Mouse (Mus musculus): Measurements from ENCODE around the gene Creb3l2.
A peak's percentile ranks its signal among the peaks of the same experiment; 100 is the strongest.

The Creb3l2 gene

GRCm38 (mm10) chr6:37441251-37442011 lies 515 bp downstream of the Creb3l2 start:
- no peak for DNase-seq

DNA sequence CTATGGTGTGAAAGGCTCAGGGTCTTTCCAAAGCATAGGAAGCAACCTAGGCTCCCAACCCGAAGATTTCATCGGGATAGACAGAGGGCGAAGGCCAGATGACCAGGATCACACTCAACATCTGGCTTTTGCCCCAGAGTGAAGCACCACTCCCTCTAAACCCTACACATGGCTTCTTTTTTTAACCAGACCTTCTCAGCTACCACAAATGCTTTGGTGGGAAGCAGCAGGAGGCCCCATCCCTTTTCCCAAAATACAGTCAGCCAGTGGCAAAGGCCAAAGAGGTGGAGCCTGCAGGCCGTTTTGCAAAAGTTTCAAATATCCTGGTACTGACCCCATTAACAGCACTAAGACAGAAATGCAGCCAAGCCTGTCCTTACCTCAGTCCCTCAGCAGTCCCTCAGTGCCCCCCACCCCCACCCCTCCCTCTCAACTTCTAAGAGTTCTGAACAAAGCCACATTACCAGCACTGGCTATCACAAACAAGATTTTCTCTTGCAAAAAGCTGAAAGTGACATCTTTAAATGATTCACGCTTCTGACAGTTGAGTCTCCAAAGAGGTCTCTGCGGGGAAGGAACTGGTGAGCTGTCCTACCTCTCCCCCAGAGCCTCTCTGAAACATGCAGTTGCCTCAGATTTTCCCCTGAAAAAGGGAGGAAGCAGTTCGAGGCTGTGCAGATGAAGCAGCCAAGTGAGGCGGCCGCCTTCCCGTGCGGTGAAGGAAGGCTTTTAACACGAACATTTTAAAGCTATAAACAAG lies 1.3 kb downstream of the Creb3l2 start:
- DNase-seq = no peak

- DNase-seq = no peak
Measured at GRCm38 (mm10) chr6:37439676-37440490, 2.1 kb downstream of the Creb3l2 start.

- DNase-seq = no peak
Measured at GRCm38 (mm10) chr6:37438510-37438909, 3.4 kb downstream of the Creb3l2 start.

DNA sequence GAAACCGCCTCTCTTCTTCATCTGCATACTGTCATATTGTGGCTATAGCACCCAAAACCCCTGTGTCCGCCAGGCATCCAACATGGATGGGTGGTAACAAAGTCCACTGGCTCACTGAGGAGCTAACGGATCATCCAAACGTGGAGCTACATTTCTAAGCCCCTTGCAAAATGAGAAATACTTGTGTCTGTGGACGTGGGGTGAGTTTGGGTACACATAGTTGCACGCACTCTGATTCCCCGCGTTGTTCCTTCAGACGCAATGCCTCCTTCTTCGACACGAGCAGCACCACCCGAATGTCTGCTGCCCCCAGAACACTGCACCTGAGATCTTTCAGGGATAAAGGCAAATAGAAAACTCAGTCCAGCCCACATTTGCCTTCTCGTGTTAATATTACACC lies 4.9 kb downstream of the Creb3l2 start:
- no peak for DNase-seq

DNA sequence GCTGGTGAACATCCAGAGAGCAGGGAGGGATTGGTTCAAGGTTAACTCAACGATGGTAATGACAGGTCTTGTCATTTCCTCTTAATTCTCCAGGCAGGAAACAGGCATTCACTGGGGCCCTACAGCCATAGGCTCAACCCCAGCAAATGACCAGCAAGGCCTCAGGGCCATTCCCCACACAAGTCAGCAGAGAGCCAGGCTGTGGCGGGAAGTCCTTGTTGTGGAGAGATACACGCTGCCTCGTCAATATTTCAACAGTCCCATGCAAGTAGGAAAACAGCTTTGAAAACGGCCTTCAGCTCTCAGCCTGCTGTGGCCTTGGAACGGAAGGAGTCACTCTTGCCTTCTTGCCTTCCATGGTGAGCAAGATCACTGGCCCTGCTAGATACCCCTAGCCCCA lies 6.6 kb downstream of the Creb3l2 start:
- DNase-seq = no peak

GRCm38 (mm10) chr6:37429849-37430470 lies 12.0 kb downstream of the Creb3l2 start:
- no peak for DNase-seq

- no peak for DNase-seq
Measured at GRCm38 (mm10) chr6:37428947-37429346, 13.0 kb downstream of the Creb3l2 start.

DNA sequence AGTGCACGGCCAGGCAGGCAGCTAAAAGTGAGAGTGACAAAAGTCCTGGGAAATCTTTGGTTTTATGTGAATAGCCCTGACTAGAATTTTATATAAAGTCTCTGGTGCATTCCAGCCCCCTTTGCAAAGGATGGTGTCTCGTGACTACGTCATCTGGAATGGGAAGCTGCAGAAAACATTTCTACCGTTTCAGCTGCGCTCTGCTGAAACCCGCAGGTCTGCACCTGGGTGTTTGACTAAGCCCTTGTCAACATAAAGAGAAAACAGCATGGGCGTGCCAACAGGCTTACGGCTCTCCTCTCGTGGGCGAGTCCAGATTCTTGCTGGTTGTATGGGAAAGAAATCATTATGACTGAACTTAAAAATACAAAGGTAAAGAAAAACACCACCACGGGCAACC lies 13.9 kb downstream of the Creb3l2 start:
- no peak for DNase-seq

- DNase-seq = no peak
Measured at GRCm38 (mm10) chr6:37426615-37427014, 15.3 kb downstream of the Creb3l2 start.

GRCm38 (mm10) chr6:37425833-37426232 lies 16.1 kb downstream of the Creb3l2 start:
- DNase-seq = no peak

GRCm38 (mm10) chr6:37425075-37425474 lies 16.9 kb downstream of the Creb3l2 start:
- no peak for DNase-seq

DNA sequence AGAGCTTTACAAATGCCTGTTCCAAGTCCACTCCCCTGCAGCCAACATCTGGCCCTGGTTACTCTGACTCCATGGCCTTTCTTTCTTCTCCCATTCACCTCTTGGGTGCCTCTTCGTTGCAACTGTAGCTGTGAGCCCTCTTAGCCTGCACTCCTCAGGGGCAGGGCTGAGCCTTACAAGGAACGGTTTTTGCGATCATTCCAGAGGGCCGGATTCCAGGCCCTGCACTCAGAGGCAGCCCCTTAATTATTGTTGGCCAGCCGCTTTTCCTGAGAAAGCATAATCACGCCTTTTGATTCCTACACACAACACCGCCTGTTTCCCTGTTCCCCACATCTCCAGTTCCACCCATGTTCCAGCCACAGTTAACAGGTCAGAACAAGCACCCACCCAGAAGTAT lies 17.6 kb downstream of the Creb3l2 start:
- DNase-seq = no peak

DNA sequence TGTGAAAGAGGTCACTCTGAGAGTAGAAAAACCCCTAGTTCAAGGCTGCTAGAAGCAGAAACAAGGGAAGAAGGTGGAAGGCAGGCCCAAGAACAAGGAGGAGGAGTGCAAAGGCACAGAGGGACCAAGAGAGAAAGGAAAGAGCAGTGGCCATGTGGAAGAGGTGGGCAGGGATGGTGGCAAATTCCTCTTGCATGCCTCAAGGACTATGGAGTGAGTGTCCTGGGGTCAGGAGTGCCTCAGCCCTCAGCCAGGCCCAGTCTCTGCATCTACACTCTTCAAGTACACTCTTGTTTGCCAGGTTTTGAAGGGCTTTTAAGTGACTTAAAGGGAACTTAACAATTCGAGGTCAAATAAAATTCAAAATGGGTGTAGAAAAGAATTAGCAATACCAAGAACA lies 18.6 kb downstream of the Creb3l2 start:
- no peak for DNase-seq

- peak; percentile 74 to 82 for DNase-seq
Measured at GRCm38 (mm10) chr6:37421124-37421523, 20.8 kb downstream of the Creb3l2 start.

DNA sequence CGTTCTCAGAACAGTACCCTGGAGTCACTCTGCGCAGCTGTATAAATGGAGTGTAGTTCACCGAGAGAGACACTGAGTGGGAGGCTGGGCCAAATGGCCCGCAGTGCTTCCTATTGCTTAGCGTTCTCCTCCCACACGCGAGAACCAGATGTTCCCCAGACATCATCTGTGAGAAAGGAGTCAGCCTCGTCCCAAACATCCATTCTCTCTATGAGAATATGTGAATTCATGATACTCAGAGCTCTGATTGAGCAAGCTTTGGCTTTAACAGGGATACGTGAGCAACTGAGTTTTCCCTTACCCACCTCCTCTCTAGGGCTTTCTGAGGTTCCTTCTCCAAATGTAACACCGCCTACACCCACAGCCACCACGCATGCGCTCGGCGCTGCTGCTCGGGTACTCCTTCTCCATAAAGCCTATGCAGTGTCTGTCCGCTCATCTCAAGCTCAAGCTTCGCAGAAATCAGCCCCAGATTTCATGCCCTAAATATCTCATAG lies 22.5 kb downstream of the Creb3l2 start:
- DNase-seq = no peak

GRCm38 (mm10) chr6:37418931-37419330 lies 23.0 kb downstream of the Creb3l2 start:
- DNase-seq = no peak

DNA sequence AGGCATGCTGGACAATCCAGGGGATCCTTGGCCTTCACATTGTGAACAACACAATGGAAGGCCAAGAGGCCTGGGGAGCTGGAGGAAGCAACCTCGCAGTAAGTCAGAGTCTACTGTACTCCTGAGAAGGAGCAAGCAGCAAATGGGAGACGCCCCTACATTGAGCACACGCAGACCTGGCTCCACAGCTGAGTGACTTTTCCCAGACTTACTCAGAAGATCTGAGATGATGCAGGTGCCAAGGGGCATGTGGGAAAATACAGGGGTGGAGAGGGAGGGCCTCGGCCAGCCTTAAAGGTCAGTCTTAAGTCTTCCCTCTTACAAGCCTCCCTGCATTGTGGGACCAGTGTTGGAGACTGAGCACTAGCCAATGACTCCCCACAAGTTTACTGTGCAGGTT lies 25.2 kb downstream of the Creb3l2 start:
- peak in 1 of 2 experiments; percentile 70 for DNase-seq

- no peak for DNase-seq
Measured at GRCm38 (mm10) chr6:37415505-37415904, 26.4 kb downstream of the Creb3l2 start.

DNA sequence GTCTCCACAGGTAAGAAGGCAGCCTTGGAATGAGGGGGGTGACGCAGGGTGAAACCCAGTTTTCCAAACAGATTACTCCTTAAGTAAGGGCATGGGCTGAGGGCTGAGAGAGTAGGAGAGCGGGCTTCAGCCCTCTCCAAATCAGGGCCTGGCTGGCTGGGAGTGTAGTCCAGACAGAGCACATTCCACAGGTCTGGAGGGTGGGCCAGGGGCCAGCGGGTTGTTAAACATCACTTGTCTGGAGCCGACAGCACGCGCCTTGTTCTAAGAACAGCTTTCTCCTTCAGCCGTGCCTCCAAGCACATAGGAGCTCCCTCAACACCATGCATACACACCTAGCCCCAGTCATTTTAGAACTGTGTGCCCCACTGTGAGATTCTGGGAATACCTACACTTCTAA lies 26.9 kb downstream of the Creb3l2 start:
- peak; percentile 83 for DNase-seq

- no peak for DNase-seq
Measured at GRCm38 (mm10) chr6:37414576-37414975, 27.4 kb downstream of the Creb3l2 start.

DNA sequence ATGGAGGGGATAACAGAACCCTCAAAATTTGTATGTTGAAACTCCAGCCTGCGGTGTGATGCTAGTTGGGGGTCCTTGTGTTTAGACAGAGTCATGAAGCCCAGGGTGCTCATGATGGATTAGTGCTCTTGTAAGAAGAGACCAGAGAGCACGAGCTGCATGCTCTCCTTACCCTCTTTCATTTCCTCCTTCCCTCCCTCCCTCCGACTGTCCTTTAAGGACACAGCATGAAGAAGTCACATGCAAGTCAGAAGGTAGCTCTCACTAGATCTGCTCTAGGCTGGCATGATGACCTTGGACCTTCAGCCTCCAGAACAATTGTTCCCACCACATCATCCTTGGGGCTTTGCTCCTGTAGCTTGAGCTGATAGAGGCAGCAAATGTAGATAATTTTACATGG lies 30.2 kb downstream of the Creb3l2 start:
- DNase-seq = no peak

- DNase-seq = no peak
Measured at GRCm38 (mm10) chr6:37409829-37410228, 32.1 kb downstream of the Creb3l2 start.

All from kidney, adult 8-10 months (tissue).